ENCODE assay signal across 19 mouse cellular contexts in the genomic region with DNA sequence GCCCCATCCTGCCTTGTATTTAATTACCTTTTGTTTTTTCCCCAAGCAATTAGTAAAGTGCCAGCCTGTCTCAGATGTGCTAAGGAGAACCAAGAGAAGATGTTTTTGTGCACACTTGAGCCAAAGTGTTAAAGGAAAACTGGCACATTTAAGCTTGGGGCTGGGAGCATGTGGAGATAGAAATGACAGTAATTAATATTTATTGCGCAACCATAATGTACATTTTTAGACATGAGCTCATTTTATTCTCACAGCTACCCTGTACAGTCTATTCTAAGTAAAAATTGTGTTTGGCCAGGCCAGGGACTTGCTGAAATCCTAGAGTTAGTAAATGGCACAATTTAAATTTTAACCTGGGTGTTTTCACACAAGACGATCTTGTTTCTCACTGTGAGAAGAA.
"Had no signal": no experiment of that assay in that cellular context is flagged by ENCODE, and none has a peak within 500 bp of the region (broad histone marks: within the 10 kb centered on the region; RNA-seq: fewer than 3 reads in every experiment).

No protein-coding gene starts in this region.

- ATAC-seq: liver, embryonic 12.5 days; midbrain, embryonic 15.5 days had no signal

- H3K4me2 ChIP-seq: kidney, embryonic 15.5 days; limb, embryonic 13.5 days; liver, embryonic 12.5 days; liver, embryonic 15.5 days; midbrain, embryonic 12.5 days; midbrain, embryonic 15.5 days; neural tube, embryonic 13.5 days; stomach, embryonic 15.5 days had no signal

- H3K36me3 ChIP-seq: kidney, embryonic 15.5 days; limb, embryonic 10.5 days; limb, embryonic 13.5 days; liver, embryonic 12.5 days; liver, embryonic 15.5 days; midbrain, embryonic 12.5 days; midbrain, embryonic 15.5 days; neural tube, embryonic 13.5 days; stomach, embryonic 15.5 days had no signal

- H3K9ac ChIP-seq: kidney, embryonic 15.5 days; limb, embryonic 13.5 days; liver, embryonic 12.5 days; liver, embryonic 15.5 days; midbrain, embryonic 12.5 days; midbrain, embryonic 15.5 days; neural tube, embryonic 13.5 days; stomach, embryonic 15.5 days had no signal

- H3K9me3 ChIP-seq: kidney, embryonic 15.5 days; limb, embryonic 10.5 days; limb, embryonic 13.5 days; liver, embryonic 12.5 days; liver, embryonic 15.5 days; midbrain, embryonic 12.5 days; midbrain, embryonic 15.5 days; neural tube, embryonic 13.5 days; stomach, embryonic 15.5 days had no signal

- DNase-seq: kidney, adult 8-10 months; kidney, postnatal 10 days; kidney, postnatal 36 days; liver; lung, adult 18-20 months; lung, postnatal 14 days; retina, postnatal 1 day; right cerebral cortex, postnatal 4 days; thymus, postnatal 25 days had no signal

- H3K4me3 ChIP-seq: kidney, embryonic 15.5 days; limb, embryonic 10.5 days; limb, embryonic 13.5 days; liver, embryonic 12.5 days; liver, embryonic 15.5 days; midbrain, embryonic 12.5 days; midbrain, embryonic 15.5 days; neural tube, embryonic 13.5 days; stomach, embryonic 15.5 days had no signal

- H3K27me3 ChIP-seq: kidney, embryonic 15.5 days; limb, embryonic 13.5 days; liver, embryonic 12.5 days; liver, embryonic 15.5 days; midbrain, embryonic 12.5 days; midbrain, embryonic 15.5 days; neural tube, embryonic 13.5 days; stomach, embryonic 15.5 days had no signal

- H3K27ac ChIP-seq: kidney, embryonic 15.5 days; limb, embryonic 10.5 days; limb, embryonic 13.5 days; liver, embryonic 12.5 days; liver, embryonic 15.5 days; macrophage; midbrain, embryonic 12.5 days; midbrain, embryonic 15.5 days; neural tube, embryonic 13.5 days; stomach, embryonic 15.5 days had no signal

- H3K4me1 ChIP-seq: kidney, embryonic 15.5 days; limb, embryonic 10.5 days; limb, embryonic 13.5 days; liver, embryonic 12.5 days; liver, embryonic 15.5 days; midbrain, embryonic 12.5 days; midbrain, embryonic 15.5 days; neural tube, embryonic 13.5 days; stomach, embryonic 15.5 days had no signal
